ENCODE assay signal across 18 mouse cellular contexts in the genomic region with DNA sequence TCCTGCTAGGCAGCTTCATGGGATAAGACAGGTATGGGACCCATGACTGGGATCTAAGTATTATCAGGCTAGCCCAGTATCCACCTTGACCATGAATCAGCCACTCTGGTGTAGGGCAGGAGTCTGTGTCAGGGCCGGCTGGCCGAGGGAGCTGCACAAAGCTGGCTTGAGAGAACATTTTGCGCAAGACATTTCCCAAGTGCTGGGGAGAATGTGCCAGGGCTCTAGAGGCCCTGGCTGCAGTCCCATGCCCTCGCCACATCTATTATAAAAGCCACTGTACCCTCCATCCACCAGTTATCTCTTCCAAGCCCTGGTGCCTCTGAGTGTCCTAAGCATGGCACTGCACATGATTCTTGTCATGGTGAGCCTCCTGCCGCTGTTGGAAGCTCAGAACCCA. TPM values are rescaled to one million over a fixed set of nuclear protein-coding genes. Genes with fewer than 3 reads are reported as not detected.
A peak's percentile ranks its signal among the peaks of the same experiment; 100 is the strongest.
DNase-seq lines count a peak whose midpoint lies in the region; ATAC-seq and TF ChIP-seq lines count a peak whose summit lies in the region.
"Had no signal": no experiment of that assay in that cellular context is flagged by ENCODE, and none has a peak within 500 bp of the region (broad histone marks: within the 10 kb centered on the region; RNA-seq: fewer than 3 reads in every experiment).

Orm2 (plus strand) TSS at position 300 of the 400 bp plus-strand sequence.

- H3K27me3 ChIP-seq in hindbrain, postnatal 0 days (ENCODE audit: insufficient read depth, low read length): no peaks in the 10 kb centered on the region
- no peaks in the 10 kb centered on the region for H3K27me3 ChIP-seq in hindbrain, embryonic 10.5 days (ENCODE audit: insufficient read depth, poor library complexity, severe bottlenecking)
- H3K27me3 ChIP-seq in forebrain, postnatal 0 days (ENCODE audit: insufficient read depth, low read length): no peaks in the 10 kb centered on the region
- H3K27me3 ChIP-seq: hindbrain, embryonic 12.5 days; liver, embryonic 12.5 days had no signal

- no peak within 1 kb of the TSS for H3K4me2 ChIP-seq in hindbrain, postnatal 0 days (ENCODE audit: low read depth, low read length)
- no peak within 1 kb of the TSS for H3K4me2 ChIP-seq in forebrain, postnatal 0 days (ENCODE audit: low read depth)
- H3K4me2 ChIP-seq: hindbrain, embryonic 12.5 days; liver, embryonic 12.5 days had no signal

- H3K27ac ChIP-seq in hindbrain, postnatal 0 days: no peak within 1 kb of the TSS
- no peak within 1 kb of the TSS for H3K27ac ChIP-seq in hindbrain, embryonic 10.5 days
- no peak within 1 kb of the TSS for H3K27ac ChIP-seq in forebrain, postnatal 0 days (ENCODE audit: low read depth, low read length)
- H3K27ac ChIP-seq: hindbrain, embryonic 12.5 days; liver, embryonic 12.5 days; stomach, postnatal 0 days had no signal

- no peak for TF ChIP-seq CTCF in hindbrain, postnatal 0 days (IDR thresholded peaks at IDR 0.05; ENCODE audit: low read depth)
- TF ChIP-seq CTCF in forebrain, postnatal 0 days (IDR thresholded peaks at IDR 0.05; ENCODE audit: low read depth): no peak

- DNase-seq in hindbrain, postnatal 0 days (ENCODE audit: low spot score): peak; percentile 17
- DNase-seq in hindbrain, embryonic 10.5 days (ENCODE audit: low spot score): no peak
- peak; percentile 69 for DNase-seq in adrenal gland, postnatal 10 days
- peak; percentile 18 for DNase-seq in heart, postnatal 4 days
- DNase-seq in skeletal muscle tissue, adult 2 months (ENCODE audit: low read depth, low spot score): peak; percentile 27
- no peak for DNase-seq in forebrain, postnatal 0 days
- DNase-seq: cerebellum, adult 9-10 months; gastrocnemius, postnatal 14 days; kidney, adult 8-10 months had no signal

- H3K9ac ChIP-seq in hindbrain, postnatal 0 days (replicated peaks; ENCODE audit: low read length): no peak within 1 kb of the TSS
- no peak within 1 kb of the TSS for H3K9ac ChIP-seq in forebrain, postnatal 0 days
- H3K9ac ChIP-seq: hindbrain, embryonic 12.5 days; liver, embryonic 12.5 days had no signal

- H3K4me1 ChIP-seq in hindbrain, postnatal 0 days (ENCODE audit: insufficient read depth, low read length): no peaks in the 10 kb centered on the region
- peaks cover 3% of the 10 kb centered on the region for H3K4me1 ChIP-seq in hindbrain, embryonic 10.5 days (replicated peaks)
- no peaks in the 10 kb centered on the region for H3K4me1 ChIP-seq in forebrain, postnatal 0 days (ENCODE audit: insufficient read depth)
- H3K4me1 ChIP-seq: liver, embryonic 12.5 days had no signal

- H3K36me3 ChIP-seq in hindbrain, postnatal 0 days (ENCODE audit: insufficient read depth, low read length): no peaks in the 10 kb centered on the region
- H3K36me3 ChIP-seq in hindbrain, embryonic 10.5 days: peaks cover under 1% of the 10 kb centered on the region; the same call in 1 of the 2 replicates
- no peaks in the 10 kb centered on the region for H3K36me3 ChIP-seq in forebrain, postnatal 0 days (ENCODE audit: insufficient read depth)
- H3K36me3 ChIP-seq: hindbrain, embryonic 12.5 days; liver, embryonic 12.5 days had no signal

- 65% methylated on average over 5 of the region's 5 CpGs for WGBS in hindbrain, postnatal 0 days
- WGBS in hindbrain, embryonic 10.5 days: 93% methylated on average over 5 of the region's 5 CpGs
- WGBS in forebrain, postnatal 0 days: 84% methylated on average over 5 of the region's 5 CpGs

- no peaks in the 10 kb centered on the region for H3K9me3 ChIP-seq in hindbrain, postnatal 0 days (ENCODE audit: low read length)
- no peaks in the 10 kb centered on the region for H3K9me3 ChIP-seq in hindbrain, embryonic 10.5 days
- H3K9me3 ChIP-seq in forebrain, postnatal 0 days (ENCODE audit: low read length): no peaks in the 10 kb centered on the region
- H3K9me3 ChIP-seq: hindbrain, embryonic 12.5 days; liver, embryonic 12.5 days had no signal

- H3K4me3 ChIP-seq in hindbrain, postnatal 0 days (ENCODE audit: low read length): no peak within 1 kb of the TSS
- H3K4me3 ChIP-seq in hindbrain, embryonic 10.5 days: no peak within 1 kb of the TSS
- H3K4me3 ChIP-seq in forebrain, postnatal 0 days (ENCODE audit: low read depth, low read length): no peak within 1 kb of the TSS
- H3K4me3 ChIP-seq: hindbrain, embryonic 12.5 days; liver, embryonic 12.5 days; myocyte had no signal

- ATAC-seq in hindbrain, postnatal 0 days: no peak
- ATAC-seq in forebrain, postnatal 0 days: no peak
- no peak for ATAC-seq in cerebellum, adult (ENCODE audit: insufficient number of reproducible peaks, low FRiP score, low TSS enrichment)
- ATAC-seq: liver, embryonic 12.5 days had no signal

RNA-seq across cellular contexts. Expression of gene Orm2, which starts in this region (rescaled TPM):
- total RNA-seq in hindbrain, postnatal 0 days (2014; rRNA removed): not detected in 2 replicates
- polyA plus RNA-seq in hindbrain, postnatal 0 days (2015; fragmentation: Nextera tagmentation; extraction: Ambion mirVana): not detected in 2 replicates
- polyA plus RNA-seq in hindbrain, embryonic 10.5 days (2016; fragmentation: Nextera tagmentation; extraction: Ambion mirVana): not detected in 2 replicates
- under 1 TPM in 1 of 2 experiments, not detected in 1; 0.84 TPM for total RNA-seq in adrenal gland, postnatal 10 days (2021)
- total RNA-seq in heart, postnatal 4 days (2021): not detected
- total RNA-seq in forebrain, postnatal 0 days (2014; rRNA removed): not detected in 2 replicates
- polyA plus RNA-seq in forebrain, postnatal 0 days (2015; fragmentation: Nextera tagmentation; extraction: Ambion mirVana): not detected in 2 replicates
- total RNA-seq: gastrocnemius, postnatal 14 days; layer of hippocampus, adult 18-20 months; megakaryocyte, adult 5-6 weeks had no signal
- polyA plus RNA-seq: brain, embryonic 14.5 days; hindbrain, embryonic 12.5 days; liver, embryonic 12.5 days; myocyte; small intestine, adult 2 months; stomach, postnatal 0 days had no signal

Comparison
In these comparisons a context has a peak if more than half of its experiments do, and no peak if none do; other contexts are left out.
1. Peak in DNase-seq in hindbrain, postnatal 0 days; RNA of the gene not detected or under 1 TPM.
2. Peak in DNase-seq in adrenal gland, postnatal 10 days; RNA of the gene not detected or under 1 TPM.
3. Peak in DNase-seq in heart, postnatal 4 days; RNA of the gene not detected or under 1 TPM.